Mouse (Mus musculus) MEL (cell line): ENCODE data around the gene Slc25a36. TPM values are rescaled to one million over a fixed set of nuclear protein-coding genes. Genes with fewer than 3 reads are reported as not detected.

Experiments
- DNase-seq: peaks from one replicate; pipeline ENCODE4 v3.0.0; 2011; ENCODE audit warnings: low read depth, low spot score
- H3K27ac ChIP-seq: 2 replicates; pipeline ENCODE4 v1.5.1; 2012; ENCODE audit warnings: low read depth, mild to moderate bottlenecking, control low read depth, low read length, moderate library complexity; ENCODE audit not compliant: control insufficient read depth
- H3K27me3 ChIP-seq, 2 experiments: fragments of 150-350 bp in 1 of 2; sonication (generic) in 1 of 2; 2 replicates each; pipeline ENCODE4 v1.6.1; 2012; ENCODE audit warnings: low read length in 2 of 2, mild to moderate bottlenecking in 2 of 2, improper control_type of control experiment in 1 of 2, moderate library complexity in 1 of 2; ENCODE audit not compliant: insufficient read depth in 2 of 2, control insufficient read depth in 1 of 2
- H3K36me3 ChIP-seq, 2 experiments: 2 replicates each; pipeline ENCODE4 v1.6.1; 2012 to 2014; ENCODE audit warnings: low read length in 2 of 2, improper control_type of control experiment in 1 of 2, inconsistent platforms in 1 of 2, mild to moderate bottlenecking in 1 of 2; ENCODE audit not compliant: insufficient read depth in 2 of 2, control insufficient read depth in 1 of 2
- H3K4me1 ChIP-seq, 2 experiments: fragments of 150-350 bp in 1 of 2; sonication (generic) in 1 of 2; 2 replicates each; pipeline ENCODE4 v1.6.1; 2012; ENCODE audit warnings: low read length in 2 of 2, improper control_type of control experiment in 1 of 2, mild to moderate bottlenecking in 1 of 2; ENCODE audit not compliant: insufficient read depth in 2 of 2, control insufficient read depth in 1 of 2
- H3K4me3 ChIP-seq, 2 experiments: fragments of 150-350 bp in 1 of 2; sonication (generic) in 1 of 2; 2 replicates each; pipeline ENCODE4 v1.5.1; 2012; ENCODE audit warnings: low read depth in 2 of 2, low read length in 2 of 2, mild to moderate bottlenecking in 2 of 2, moderate library complexity in 2 of 2, control low read depth in 1 of 2, improper control_type of control experiment in 1 of 2; ENCODE audit not compliant: control insufficient read depth in 1 of 2, insufficient read depth in 1 of 2
- H3K79me2 ChIP-seq: 2 replicates; pipeline ENCODE4 v1.6.1; 2012; ENCODE audit warnings: mild to moderate bottlenecking, low read length, moderate library complexity; ENCODE audit not compliant: control insufficient read depth, poor library complexity, insufficient read depth
- H3K9ac ChIP-seq: 2 replicates; pipeline ENCODE4 v1.6.1; 2012; ENCODE audit warnings: low read depth, mild to moderate bottlenecking, control low read depth, low read length, moderate library complexity; ENCODE audit not compliant: control insufficient read depth, poor library complexity, severe bottlenecking
- H3K9me3 ChIP-seq: fragments of 150-350 bp; sonication (generic); replicated peaks from 2 replicates; pipeline ENCODE4 v1.6.1; 2012; ENCODE audit warnings: mild to moderate bottlenecking, low read length, improper control_type of control experiment, moderate library complexity; ENCODE audit not compliant: insufficient read depth
- CHD2 ChIP-seq: IDR thresholded peaks from 2 replicates; pipeline ENCODE4 v1.6.1; 2011; ENCODE audit warnings: low read length, improper control_type of control experiment
- CTCF ChIP-seq, 3 experiments: IDR thresholded peaks in 2 of 3; conservative IDR thresholded peaks in 1 of 3; 2 replicates each; pipeline ENCODE4 v1.5.1; 2011 to 2012; ENCODE audit warnings: low read length in 3 of 3, low read depth in 2 of 3, mild to moderate bottlenecking in 2 of 3, improper control_type of control experiment in 1 of 3, inconsistent platforms in 1 of 3, mixed read lengths in 1 of 3, moderate library complexity in 1 of 3; ENCODE audit not compliant: control insufficient read depth in 1 of 3, insufficient read depth in 1 of 3, poor library complexity in 1 of 3, severe bottlenecking in 1 of 3
- KAT2A ChIP-seq: conservative IDR thresholded peaks from 2 replicates; pipeline ENCODE4 v1.6.1; 2012; ENCODE audit warnings: low read depth, low read length, improper control_type of control experiment, inconsistent platforms
- MAX ChIP-seq: IDR thresholded peaks from 2 replicates; pipeline ENCODE4 v1.6.1; 2011; ENCODE audit warnings: low read length, improper control_type of control experiment
- NELFE ChIP-seq: IDR thresholded peaks from 2 replicates; pipeline ENCODE4 v1.6.1; 2011; ENCODE audit warnings: low read depth, low read length, improper control_type of control experiment
- NRF1 ChIP-seq: IDR thresholded peaks from 2 replicates; pipeline ENCODE4 v1.6.1; 2014; ENCODE audit warnings: low read depth, mild to moderate bottlenecking, inconsistent platforms, low read length, improper control_type of control experiment, moderate library complexity; ENCODE audit not compliant: poor library complexity, insufficient read depth, severe bottlenecking
- POLR2AphosphoS2 ChIP-seq: IDR thresholded peaks from 2 replicates; pipeline ENCODE4 v1.6.1; 2011; ENCODE audit warnings: low read length, improper control_type of control experiment
- POLR2AphosphoS5 ChIP-seq: IDR thresholded peaks from 2 replicates; pipeline ENCODE4 v1.6.1; 2012; ENCODE audit warnings: low read depth, borderline replicate concordance, mild to moderate bottlenecking, inconsistent platforms, low read length, moderate library complexity, mixed read lengths
- RCOR1 ChIP-seq: IDR thresholded peaks from 2 replicates; pipeline ENCODE4 v1.6.1; 2012; ENCODE audit warnings: low read depth, mild to moderate bottlenecking, inconsistent platforms, low read length, improper control_type of control experiment
- SIN3A ChIP-seq: IDR thresholded peaks from 2 replicates; pipeline ENCODE4 v1.6.1; 2012; ENCODE audit warnings: low read length, improper control_type of control experiment, inconsistent platforms
- TBP ChIP-seq: IDR thresholded peaks from 2 replicates; pipeline ENCODE4 v1.8.0; 2011; ENCODE audit warnings: low read depth, low read length, improper control_type of control experiment
- TCF12 ChIP-seq: IDR thresholded peaks from 2 replicates; pipeline ENCODE4 v1.6.1; 2014; ENCODE audit warnings: low read depth, mild to moderate bottlenecking, inconsistent platforms, low read length, improper control_type of control experiment, moderate library complexity
- ZC3H11A ChIP-seq: IDR thresholded peaks from 2 replicates; pipeline ENCODE4 v1.6.1; 2012; ENCODE audit warnings: low read depth, mild to moderate bottlenecking, inconsistent platforms, low read length, improper control_type of control experiment
- ZMIZ1 ChIP-seq: IDR thresholded peaks from 2 replicates; pipeline ENCODE4 v1.6.1; 2012; ENCODE audit warnings: low read depth, mild to moderate bottlenecking, inconsistent platforms, low read length, improper control_type of control experiment, moderate library complexity
- ZNF384 ChIP-seq: IDR thresholded peaks from 2 replicates; pipeline ENCODE4 v1.6.1; 2012; ENCODE audit warnings: low read depth, mild to moderate bottlenecking, inconsistent platforms, low read length, improper control_type of control experiment
- polyA plus RNA-seq, 2 experiments: library from polyadenylated mRNA; stranded (reverse) in 1 of 2; unstranded in 1 of 2; fragments of >175 nt in 1 of 2; fragments of >200 nt in 1 of 2; gene quantifications; 2 replicates each; pipeline versions ENCODE4 v1.2.1 to v1.2.4; 2012; ENCODE audit warnings: low replicate concordance in 2 of 2, low read depth in 1 of 2; ENCODE audit not compliant: insufficient read length in 2 of 2, insufficient read depth in 1 of 2, missing spikeins in 1 of 2
- total RNA-seq: library from RNA; depleted of rRNA; stranded (reverse); fragments of 300-350 nt; gene quantifications from 2 replicates; pipeline ENCODE4 v1.2.3, GENCODE M21; 2012

Gene Slc25a36
- total and polyA plus RNA-seq, 3 experiments, result 11.9 to 13.0 TPM; not detected in 1

DNA sequence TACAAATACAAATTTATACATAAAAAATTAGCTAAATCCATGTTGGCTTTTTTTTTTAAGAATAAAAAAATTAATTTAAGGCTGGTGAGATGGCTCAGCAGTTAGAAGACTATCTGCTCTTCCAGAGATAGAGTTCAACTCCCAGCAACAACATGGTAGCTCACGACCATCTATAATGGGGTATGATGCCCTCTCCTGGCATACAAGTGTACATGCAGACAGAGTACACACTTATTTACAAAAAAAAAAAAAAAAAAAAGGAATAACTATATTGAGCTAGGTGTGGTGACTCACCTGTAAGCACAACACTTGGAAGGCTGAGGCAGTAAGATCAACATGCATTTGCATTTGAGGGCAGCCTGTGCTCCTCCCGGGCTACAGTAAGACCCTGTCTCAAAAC lies 26.3 kb downstream of the Slc25a36 start:
- H3K9me3 ChIP-seq, result no peaks in the 10 kb centered on the region
- H3K79me2 ChIP-seq, result no peaks in the 10 kb centered on the region
- TF ChIP-seq NELFE, result no peak
- no peak for TF ChIP-seq POLR2AphosphoS5
- no peak for TF ChIP-seq POLR2AphosphoS2
- no peak for TF ChIP-seq ZC3H11A
- no peak for TF ChIP-seq NRF1
- TF ChIP-seq SIN3A, result no peak
- no peak for TF ChIP-seq KAT2A
- TF ChIP-seq RCOR1, result no peak
- TF ChIP-seq ZNF384, result peak; percentile 87
- no peak for TF ChIP-seq MAX
- peak in 2 of 3 experiments; percentile 6 to 19; a peak in 1 of 6 replicates for TF ChIP-seq CTCF (IDR thresholded peaks at IDR 0.05 in 2 of 3, conservative IDR thresholded peaks at IDR 0.05 in 1 of 3; ENCODE audit: control insufficient read depth in 1 of 3, insufficient read depth in 1 of 3, low read depth in 2 of 3, low read length in 3 of 3, poor library complexity in 1 of 3, severe bottlenecking in 1 of 3)
- TF ChIP-seq ZMIZ1, result no peak
- H3K4me1 ChIP-seq, result peaks cover 0 to 5% of the 10 kb centered on the region in 2 experiments; a peak in 2 of 4 replicates
- no peak overlapping the region for H3K9ac ChIP-seq
- H3K27me3 ChIP-seq, result no peaks in the 10 kb centered on the region
- H3K36me3 ChIP-seq, result peaks cover 4 to 10% of the 10 kb centered on the region in 2 experiments
- peak; percentile 17 for DNase-seq
- no peak overlapping the region for H3K27ac ChIP-seq
- no peak overlapping the region for H3K4me3 ChIP-seq

DNA sequence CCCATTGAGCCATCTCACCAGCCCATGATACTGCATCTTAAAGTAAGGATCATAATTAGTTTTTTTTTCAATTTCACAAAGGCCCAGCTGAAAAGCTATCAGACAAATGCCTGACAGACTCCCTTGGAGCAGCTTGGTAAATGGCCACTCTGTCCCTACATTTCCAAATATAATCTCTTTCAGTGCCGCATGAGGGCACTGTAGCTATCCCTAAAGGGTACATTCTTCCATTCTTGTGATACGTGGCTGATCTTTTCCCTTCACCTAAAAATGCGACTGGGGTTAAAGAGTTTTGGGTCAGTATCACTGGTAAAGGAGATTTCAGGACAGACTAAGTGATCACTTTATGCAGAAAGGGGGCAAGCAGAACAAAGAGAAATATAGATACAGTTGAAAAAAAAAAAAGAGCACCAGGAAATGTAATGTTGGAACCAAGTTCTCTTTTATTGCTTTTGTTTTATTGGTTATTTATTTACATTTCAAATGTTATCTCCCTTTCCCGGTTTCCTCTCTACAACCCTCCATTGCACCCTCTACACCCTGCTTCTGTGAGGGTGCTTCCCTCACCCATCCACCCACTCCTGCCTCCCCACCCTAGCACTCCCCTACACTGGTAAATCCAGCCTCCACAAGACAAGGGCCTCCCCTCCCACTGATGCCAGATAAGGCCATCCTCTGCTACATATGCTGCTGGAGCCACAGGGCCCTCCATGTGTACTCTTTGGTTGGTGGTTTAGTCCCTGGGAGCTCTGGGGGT lies 29.7 kb downstream of the Slc25a36 start:
- Histone ChIP-seq H3K36me3 (peaks cover 0 to 12% of the 10 kb centered on the region in 2 experiments; a peak in 3 of 4 replicates), H3K79me2 (no peaks in the 10 kb centered on the region)
- TF ChIP-seq TCF12, result no peak
- peak; percentile 54; the same call in 1 of the 2 replicates for TF ChIP-seq TBP
- no peak for TF ChIP-seq SIN3A
- TF ChIP-seq CHD2, result no peak
- TF ChIP-seq, all 39 proteins: peak for 1
- Histone ChIP-seq H3K4me3 (no peak overlapping the region), H3K9me3 (no peaks in the 10 kb centered on the region), H3K9ac (no peak overlapping the region), H3K27ac (no peak overlapping the region), H3K4me1 (peaks cover 0 to 2% of the 10 kb centered on the region in 2 experiments; a peak in 1 of 4 replicates), H3K27me3 (no peaks in the 10 kb centered on the region)
- DNase-seq, result peak; percentile 12
